Mouse (Mus musculus) hindbrain, embryonic 15.5 days (tissue): ENCODE measurements around the gene Ercc4. TPM values are rescaled to one million over a fixed set of nuclear protein-coding genes. Genes with fewer than 3 reads are reported as not detected.
A peak's percentile ranks its signal among the peaks of the same experiment; 100 is the strongest.
"Not testable (repeated sequence)": the region's sequence is repeated elsewhere in the genome, so short reads cannot be mapped to it uniquely, and the experiment has no call there.

Experiments
- ATAC-seq: fragments of 200-750 bp; cut with Nextera tagmentation; 2 replicates; pipeline ENCODE4 v1.8.0; 2017; ENCODE audit warnings: low read depth, moderate number of reproducible peaks, moderate TSS enrichment; ENCODE audit not compliant: low FRiP score
- H3K27ac ChIP-seq: fragments of 300-500 bp; sonication (generic); replicated peaks from 2 replicates; pipeline ENCODE4 v1.5.1; 2015; ENCODE audit warnings: mild to moderate bottlenecking, inconsistent platforms
- H3K27me3 ChIP-seq: fragments of 300-500 bp; sonication (generic); 2 replicates; pipeline ENCODE4 v1.6.1; 2015; ENCODE audit warnings: control low read depth, inconsistent platforms
- H3K36me3 ChIP-seq: fragments of 300-500 bp; sonication (generic); 2 replicates; pipeline ENCODE4 v1.6.1; 2015; ENCODE audit warnings: control low read depth, inconsistent platforms
- H3K4me1 ChIP-seq: fragments of 300-500 bp; sonication (generic); replicated peaks from 2 replicates; pipeline ENCODE4 v1.6.1; 2015; ENCODE audit warnings: control low read depth, inconsistent platforms
- H3K4me2 ChIP-seq: fragments of 300-500 bp; sonication (generic); 2 replicates; pipeline ENCODE4 v1.6.1; 2015; ENCODE audit warnings: moderate library complexity, mild to moderate bottlenecking, inconsistent platforms
- H3K4me3 ChIP-seq: fragments of 300-500 bp; sonication (generic); 2 replicates; pipeline ENCODE4 v1.5.1; 2015; ENCODE audit warnings: mild to moderate bottlenecking, inconsistent platforms
- H3K9ac ChIP-seq: fragments of 300-500 bp; sonication (generic); 2 replicates; pipeline ENCODE4 v1.6.1; 2015; ENCODE audit warnings: inconsistent platforms
- H3K9me3 ChIP-seq: fragments of 300-500 bp; sonication (generic); 2 replicates; pipeline ENCODE4 v1.6.1; 2016; ENCODE audit warnings: control low read depth, inconsistent platforms
- WGBS: fragments of 180-500 bp; shearing (Covaris S2); methylation state at CpG from one replicate; pipeline ENCODE4 v1.1.7; 2015; 5-methylcytosine and 5-hydroxymethylcytosine counted together
- polyA plus RNA-seq: library from polyadenylated mRNA; unstranded; fragments of >200 nt; fragmentation: Nextera tagmentation; extraction: Ambion mirVana; gene quantifications from 2 replicates; pipeline ENCODE4 v1.2.1, GENCODE M21; 2015

Gene Ercc4
- 16.0 and 17.8 TPM in 2 replicates for polyA plus RNA-seq

DNA sequence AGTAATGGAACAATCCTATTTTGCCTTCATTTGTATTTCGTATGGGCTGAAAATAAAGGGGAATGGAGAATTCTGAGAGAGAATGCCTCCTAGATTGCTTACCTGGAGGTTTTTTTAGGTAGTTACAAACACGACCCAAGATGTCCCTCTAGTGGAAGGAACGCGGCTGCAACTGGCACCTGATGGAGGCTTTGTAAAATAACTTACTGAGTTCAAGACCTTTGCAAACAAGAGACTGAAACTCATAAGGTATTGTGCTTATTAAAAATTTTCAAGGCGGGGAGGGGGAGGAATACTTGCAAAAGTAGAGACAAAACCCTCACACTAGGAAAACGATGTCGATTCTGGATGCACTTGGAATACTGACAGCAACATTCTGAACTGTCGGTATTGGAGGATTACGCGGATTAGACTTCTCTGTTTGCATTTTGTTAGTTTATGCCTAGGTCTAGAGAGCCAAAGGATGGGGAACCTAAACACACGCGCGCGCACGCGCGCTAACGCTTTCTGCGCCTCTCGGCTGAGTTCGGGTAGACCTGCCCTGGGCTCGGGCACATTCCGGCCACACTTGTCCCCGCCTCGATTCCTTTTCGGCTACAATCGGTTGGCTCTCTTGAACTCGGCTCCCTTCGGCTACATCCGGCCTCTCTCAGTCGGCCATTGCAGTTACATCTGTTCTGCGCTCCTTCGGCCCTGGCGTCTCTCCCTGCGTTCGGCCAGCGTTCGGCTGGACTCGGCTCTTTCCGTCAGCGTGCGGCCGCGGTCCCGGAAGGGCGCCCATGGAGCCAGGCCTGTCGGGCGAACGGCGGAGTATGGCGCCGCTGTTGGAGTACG lies at the start of gene Ercc4:
TSS of gene Ercc4 (plus strand) at position 529 of the 834 bp plus-strand sequence.
- under 1% methylated on average over 53 of the region's 53 CpGs for WGBS
- Histone ChIP-seq H3K4me2 (peak within 1 kb of the TSS; percentile 68), H3K9me3 (no peaks in the 10 kb centered on the region), H3K4me3 (peak within 1 kb of the TSS; percentile 60), H3K9ac (peak within 1 kb of the TSS; percentile 79), H3K4me1 (peaks cover 12% of the 10 kb centered on the region), H3K36me3 (peaks cover 16% of the 10 kb centered on the region), H3K27ac (peak within 1 kb of the TSS; percentile 88), H3K27me3 (no peaks in the 10 kb centered on the region)
- peak; percentile 98 for ATAC-seq

DNA sequence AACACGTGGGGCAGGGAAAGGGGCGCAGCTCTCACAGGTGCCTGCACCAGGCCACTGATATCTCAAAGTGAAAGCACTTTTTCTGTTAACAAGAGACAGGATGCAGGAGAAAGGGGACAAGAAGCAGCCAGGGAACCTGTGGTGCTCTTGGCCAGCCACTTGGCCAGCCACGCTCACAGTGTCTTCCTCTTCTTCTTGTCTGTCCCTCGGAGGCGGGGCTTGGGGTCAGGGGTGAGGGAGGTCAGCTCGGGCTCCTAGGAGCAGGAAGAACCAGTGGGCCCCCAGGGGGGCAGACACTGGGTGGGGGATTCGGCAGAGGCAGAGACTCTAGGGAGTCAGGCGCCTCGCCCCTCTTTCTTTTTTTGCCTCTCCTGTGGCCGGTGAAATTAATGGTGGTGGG lies 48.4 kb upstream of the Ercc4 start:
- H3K9ac ChIP-seq = no peak overlapping the region
- no peak overlapping the region for H3K27ac ChIP-seq
- H3K4me3 ChIP-seq = no peak overlapping the region
- H3K4me2 ChIP-seq = peak overlapping the region; percentile 26
- H3K9me3 ChIP-seq = no peaks in the 10 kb centered on the region
- 43% methylated on average over 10 of the region's 10 CpGs for WGBS
- H3K36me3 ChIP-seq = no peaks in the 10 kb centered on the region
- no peak for ATAC-seq
- H3K27me3 ChIP-seq = no peaks in the 10 kb centered on the region
- H3K4me1 ChIP-seq = no peaks in the 10 kb centered on the region

DNA sequence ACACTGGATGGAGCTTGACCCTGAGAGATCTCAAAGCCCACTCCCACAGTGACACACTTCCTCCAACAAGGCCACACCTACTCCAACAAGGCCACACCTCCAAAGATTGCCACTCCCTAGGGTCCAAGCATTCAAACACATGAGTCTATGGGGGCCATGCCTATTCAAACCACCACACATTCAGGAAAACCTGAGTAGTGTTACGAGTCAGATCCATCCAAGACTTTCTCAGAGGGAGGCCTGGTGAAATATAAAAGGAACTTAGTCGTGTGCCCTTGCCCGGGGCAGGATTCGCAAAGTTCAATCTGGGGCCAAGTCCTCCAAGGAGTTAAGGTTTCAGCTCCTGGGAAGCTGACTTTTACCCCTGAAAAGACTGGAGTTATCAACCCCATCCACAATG lies 35.3 kb upstream of the Ercc4 start:
- no peak for ATAC-seq
- Histone ChIP-seq H3K36me3 (no peaks in the 10 kb centered on the region), H3K9ac (no peak overlapping the region), H3K9me3 (no peaks in the 10 kb centered on the region), H3K27me3 (no peaks in the 10 kb centered on the region), H3K4me1 (no peaks in the 10 kb centered on the region), H3K27ac (no peak overlapping the region), H3K4me3 (no peak overlapping the region), H3K4me2 (no peak overlapping the region)
- 83% methylated on average over 4 of the region's 4 CpGs for WGBS

DNA sequence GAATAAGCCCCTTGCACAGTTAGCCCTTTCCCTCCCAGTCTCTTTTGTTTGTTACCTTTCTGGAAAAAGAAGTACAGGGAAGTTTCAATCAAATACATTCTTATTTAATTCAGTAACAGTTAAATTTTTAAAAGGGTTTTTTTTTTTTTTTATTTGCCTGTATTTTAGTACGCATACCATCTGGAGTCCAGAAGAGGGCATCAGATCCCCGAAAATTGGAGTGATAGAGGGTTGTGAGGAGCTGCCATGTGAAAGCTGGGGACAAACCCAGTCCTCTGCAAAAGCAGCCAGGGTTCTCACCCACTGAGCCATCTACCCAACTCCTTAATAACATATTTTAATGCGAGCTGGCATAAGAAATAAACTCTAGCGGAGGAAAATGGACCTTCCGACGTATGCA lies 29.3 kb upstream of the Ercc4 start:
- Histone ChIP-seq H3K4me1 (no peaks in the 10 kb centered on the region), H3K9ac (no peak overlapping the region), H3K9me3 (no peaks in the 10 kb centered on the region), H3K4me2 (no peak overlapping the region), H3K36me3 (no peaks in the 10 kb centered on the region), H3K27ac (no peak overlapping the region), H3K4me3 (no peak overlapping the region), H3K27me3 (no peaks in the 10 kb centered on the region)
- no peak for ATAC-seq
- 76% methylated on average over 6 of the region's 6 CpGs for whole genome bisulfite sequencing

DNA sequence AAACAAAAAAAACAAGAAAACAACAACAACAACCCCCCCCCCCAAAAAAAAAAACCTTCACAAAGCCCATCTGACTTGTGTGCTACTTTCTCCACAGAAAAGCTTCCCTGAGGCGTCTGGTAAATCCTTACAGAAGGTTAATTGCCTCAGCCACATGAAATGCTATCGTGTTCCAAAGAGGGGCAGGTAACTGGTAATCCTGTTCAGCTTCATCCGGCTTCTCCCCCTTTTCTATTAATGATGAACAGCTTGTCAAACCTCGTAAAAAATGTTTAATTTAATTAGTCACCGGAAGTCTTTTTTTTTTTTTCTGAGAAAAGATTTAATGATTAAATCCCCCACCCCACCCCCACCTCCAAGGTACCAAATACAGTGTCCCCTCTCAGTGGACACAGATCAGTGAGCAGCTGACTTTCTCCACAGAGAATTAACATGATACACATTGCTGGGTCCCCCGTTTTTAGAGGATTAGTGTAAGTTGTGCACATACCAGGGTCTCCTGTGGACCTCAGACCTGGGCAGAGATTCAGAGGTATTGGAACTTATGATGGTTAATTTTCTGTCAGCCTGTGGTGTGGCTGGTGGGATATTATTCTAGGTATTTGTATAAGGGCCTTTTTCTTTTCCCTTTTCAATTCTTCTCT lies 26.2 kb upstream of the Ercc4 start:
- Histone ChIP-seq H3K36me3 (no peaks in the 10 kb centered on the region), H3K4me3 (no peak overlapping the region), H3K27me3 (no peaks in the 10 kb centered on the region), H3K27ac (no peak overlapping the region), H3K4me2 (no peak overlapping the region), H3K9ac (no peak overlapping the region), H3K4me1 (no peaks in the 10 kb centered on the region), H3K9me3 (no peaks in the 10 kb centered on the region)
- WGBS = 66% methylated on average over 6 of the region's 6 CpGs
- ATAC-seq = no peak

DNA sequence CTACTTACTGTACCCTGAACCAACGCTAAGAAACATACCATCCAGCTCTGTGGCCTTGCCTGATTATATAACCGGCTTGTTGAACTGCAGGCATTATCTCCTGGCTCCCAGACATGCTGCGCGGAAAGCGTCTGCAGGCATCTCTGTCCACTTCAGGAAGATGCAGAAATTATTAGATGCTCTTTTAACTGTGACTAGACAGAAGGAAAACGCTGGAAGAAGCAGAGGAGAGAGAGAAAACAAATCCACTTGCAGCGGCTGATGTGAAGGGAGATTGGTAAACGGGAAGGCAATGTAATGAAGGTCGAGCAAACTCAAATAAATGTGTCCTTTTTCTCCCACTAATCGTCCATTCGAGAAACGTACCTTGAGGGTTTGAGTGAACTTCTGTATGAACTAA lies 1.1 kb upstream of the Ercc4 start:
- no peak overlapping the region for H3K4me2 ChIP-seq
- peaks cover 10% of the 10 kb centered on the region for H3K36me3 ChIP-seq
- no peaks in the 10 kb centered on the region for H3K9me3 ChIP-seq
- H3K27ac ChIP-seq = no peak overlapping the region
- no peak overlapping the region for H3K4me3 ChIP-seq
- no peak overlapping the region for H3K9ac ChIP-seq
- H3K4me1 ChIP-seq = peaks cover 12% of the 10 kb centered on the region
- no peaks in the 10 kb centered on the region for H3K27me3 ChIP-seq
- ATAC-seq = no peak
- WGBS = 91% methylated on average over 12 of the region's 12 CpGs

DNA sequence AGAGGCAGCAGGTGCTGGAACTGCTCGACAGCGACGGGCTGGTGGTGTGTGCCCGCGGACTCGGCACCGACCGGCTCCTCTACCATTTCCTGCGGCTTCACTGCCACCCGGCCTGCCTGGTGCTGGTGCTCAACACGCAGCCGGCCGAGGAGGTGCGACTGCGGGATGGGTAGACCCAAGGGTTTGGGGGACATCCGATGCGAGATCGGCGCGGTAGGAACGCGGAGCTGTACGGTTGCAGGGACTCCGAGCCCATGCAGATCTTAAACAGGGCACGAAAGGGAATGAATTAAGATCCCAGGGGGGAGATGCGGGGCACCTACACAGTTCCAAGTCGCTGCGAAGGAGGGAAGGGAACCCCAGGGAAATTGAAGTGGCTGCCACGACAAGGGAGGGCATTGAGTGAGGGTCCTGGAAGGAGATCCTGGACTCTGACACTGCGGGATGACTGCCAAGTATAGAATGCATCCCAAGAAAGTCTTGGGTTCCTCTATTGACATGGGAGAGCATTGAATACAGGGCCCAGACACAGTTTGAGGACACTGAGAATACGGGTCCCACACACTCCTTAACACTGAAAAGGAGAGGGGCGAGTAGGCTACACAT lies 609 bp downstream of the Ercc4 start:
- peaks cover 23% of the 10 kb centered on the region for H3K36me3 ChIP-seq
- peak overlapping the region; percentile 68 for H3K4me2 ChIP-seq
- no peaks in the 10 kb centered on the region for H3K9me3 ChIP-seq
- H3K27ac ChIP-seq = peak overlapping the region; percentile 88
- peak overlapping the region; percentile 60 for H3K4me3 ChIP-seq
- ATAC-seq = peak; percentile 19
- WGBS = under 1% methylated on average over 32 of the region's 32 CpGs
- peak overlapping the region; percentile 79 for H3K9ac ChIP-seq
- H3K27me3 ChIP-seq = no peaks in the 10 kb centered on the region
- H3K4me1 ChIP-seq = peaks cover 12% of the 10 kb centered on the region

DNA sequence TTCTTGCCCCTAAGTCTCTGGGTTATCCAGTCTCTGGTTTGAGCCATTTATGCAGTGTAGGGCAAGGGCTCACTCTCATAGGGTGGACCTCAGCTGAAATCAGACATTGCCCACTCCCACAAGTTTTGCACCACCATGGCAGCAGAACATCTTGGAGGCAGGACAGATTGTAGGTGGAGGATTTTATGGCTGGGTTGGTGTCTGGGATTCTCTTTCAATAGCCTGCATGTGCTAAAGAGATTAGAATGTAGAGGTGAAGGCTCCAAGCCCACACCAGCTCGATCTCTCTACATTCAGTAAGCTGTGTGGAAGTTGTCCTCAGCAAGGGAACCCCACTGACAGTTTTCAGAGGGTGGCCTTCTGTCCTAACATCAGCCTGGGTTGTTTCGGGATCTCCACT lies 5.3 kb downstream of the Ercc4 start:
- peaks cover 23% of the 10 kb centered on the region for H3K36me3 ChIP-seq
- WGBS = 94% methylated on average over 2 of the region's 2 CpGs

DNA sequence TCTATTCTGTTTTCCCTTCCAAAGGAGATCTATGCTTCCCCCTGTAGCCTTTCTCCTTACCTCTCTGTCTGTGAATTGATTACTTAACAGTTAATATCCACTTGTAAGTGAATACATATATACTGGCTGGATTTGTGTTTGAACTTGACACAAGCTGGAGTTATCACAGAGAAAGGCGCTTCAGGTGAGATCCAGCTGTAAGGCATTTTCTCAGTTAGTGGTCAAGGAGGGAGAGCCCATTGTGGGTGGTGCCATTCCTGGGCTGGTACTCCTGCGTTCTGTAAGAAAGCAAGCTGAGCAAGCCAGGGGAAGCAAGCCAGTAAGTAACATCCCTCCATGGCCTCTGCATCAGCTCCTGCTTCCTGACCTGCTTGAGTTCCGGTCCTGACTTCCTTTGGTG lies 6.0 kb downstream of the Ercc4 start:
- WGBS = 91% methylated on average over 3 of the region's 3 CpGs
- not testable (repeated sequence) for H3K27me3 ChIP-seq, H3K4me1 ChIP-seq, H3K9me3 ChIP-seq, ATAC-seq, H3K27ac ChIP-seq, H3K9ac ChIP-seq, H3K4me3 ChIP-seq, H3K4me2 ChIP-seq
- H3K36me3 ChIP-seq = peaks cover 23% of the 10 kb centered on the region

More for the DNA sequence above, 5.3 kb downstream of the Ercc4 start:
- Histone ChIP-seq H3K27me3 (no peaks in the 10 kb centered on the region), H3K9me3 (no peaks in the 10 kb centered on the region), H3K4me1 (peaks cover 9% of the 10 kb centered on the region), H3K4me3 (no peak overlapping the region), H3K4me2 (no peak overlapping the region), H3K27ac (no peak overlapping the region), H3K9ac (no peak overlapping the region)
- ATAC-seq = no peak

DNA sequence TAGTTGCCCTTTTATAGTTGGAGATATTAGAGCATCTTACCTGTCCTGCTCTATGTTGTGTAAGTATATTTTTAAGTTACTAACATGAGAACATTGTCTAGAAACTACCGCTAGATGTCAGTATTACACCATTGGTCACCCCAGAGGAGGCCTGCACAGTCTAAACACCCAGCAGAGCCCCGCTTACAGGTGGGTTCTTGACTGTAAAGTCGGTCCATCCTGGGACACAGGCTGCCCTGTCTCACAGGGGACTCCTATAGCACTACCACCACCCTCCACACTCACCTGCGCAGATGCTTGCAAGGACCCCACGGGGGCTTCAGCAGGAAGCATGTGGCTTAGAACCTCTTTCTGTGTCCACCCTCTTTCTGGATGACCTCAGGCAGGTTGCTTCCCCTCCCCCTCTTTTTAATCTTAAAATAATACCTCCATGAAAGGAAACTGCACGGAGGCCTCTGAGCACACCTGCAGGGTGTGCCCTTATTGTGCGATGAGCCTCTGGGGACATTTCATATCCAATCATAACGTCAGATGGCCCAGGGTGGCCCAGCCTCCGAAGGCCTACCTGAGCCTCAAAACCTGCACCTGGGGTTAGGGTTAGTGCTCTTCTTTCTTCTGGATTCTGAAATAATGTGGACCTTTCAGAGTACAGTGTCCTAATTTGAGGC lies 7.9 kb downstream of the Ercc4 start:
- ATAC-seq = peak; percentile 91
- Histone ChIP-seq H3K4me2 (no peak overlapping the region), H3K36me3 (peaks cover 29% of the 10 kb centered on the region), H3K9me3 (no peaks in the 10 kb centered on the region), H3K27me3 (no peaks in the 10 kb centered on the region), H3K4me1 (no peaks in the 10 kb centered on the region), H3K27ac (no peak overlapping the region), H3K9ac (no peak overlapping the region), H3K4me3 (no peak overlapping the region)
- 68% methylated on average over 9 of the region's 9 CpGs for WGBS

DNA sequence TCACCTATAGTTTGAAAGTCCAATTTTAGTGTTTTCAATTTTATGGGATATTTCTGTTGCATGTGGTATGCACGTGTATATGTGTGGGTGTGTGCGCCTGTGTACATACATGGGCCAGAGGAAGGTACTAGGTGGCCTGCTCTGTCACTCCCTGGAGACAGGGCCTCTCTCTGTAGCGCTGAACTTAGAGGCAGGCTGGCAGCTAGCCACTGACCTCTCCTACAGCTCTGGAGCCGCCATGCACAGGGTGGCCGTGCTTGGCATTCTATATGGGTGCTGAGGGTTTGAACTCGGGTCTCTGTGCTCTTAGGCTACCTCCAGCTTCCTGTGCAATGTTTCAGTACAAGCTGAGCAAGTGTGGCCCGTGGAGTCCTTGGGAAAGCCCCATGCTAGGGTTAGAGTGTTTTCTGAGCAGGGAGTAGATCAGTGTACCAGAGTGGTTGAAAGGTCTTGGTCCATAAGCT lies 8.5 kb downstream of the Ercc4 start:
- Histone ChIP-seq H3K27ac (no peak overlapping the region), H3K4me2 (no peak overlapping the region), H3K9ac (no peak overlapping the region), H3K4me1 (no peaks in the 10 kb centered on the region), H3K27me3 (no peaks in the 10 kb centered on the region), H3K4me3 (no peak overlapping the region), H3K36me3 (peaks cover 26% of the 10 kb centered on the region), H3K9me3 (no peaks in the 10 kb centered on the region)
- 95% methylated on average over 7 of the region's 7 CpGs for WGBS
- peak; percentile 23; the same call in 1 of the 2 replicates for ATAC-seq
